Mouse (Mus musculus) ovary, adult 10 weeks (tissue): ENCODE results near the gene Odr4. TPM values are rescaled to one million over a fixed set of nuclear protein-coding genes. Genes with fewer than 3 reads are reported as not detected.

Source experiments
- polyA plus RNA-seq: library from polyadenylated mRNA; stranded (reverse); fragments of 350-450 nt; fragmentation: Illumina TruSeq; extraction: RNeasy Lipid Tissue Mini Kit (QIAGEN cat#74804); gene quantifications from one replicate; pipeline ENCODE4 v1.2.3, GENCODE M21; 2014

Gene Odr4
- 130 TPM for polyA plus RNA-seq

GRCm38 (mm10) chr1:150392638-150393487 lies at the start of gene Odr4, which contains the start of gene Tpr:
Odr4 (minus strand) TSS chr1:150393080.
Tpr (plus strand) TSS chr1:150392838.

DNA sequence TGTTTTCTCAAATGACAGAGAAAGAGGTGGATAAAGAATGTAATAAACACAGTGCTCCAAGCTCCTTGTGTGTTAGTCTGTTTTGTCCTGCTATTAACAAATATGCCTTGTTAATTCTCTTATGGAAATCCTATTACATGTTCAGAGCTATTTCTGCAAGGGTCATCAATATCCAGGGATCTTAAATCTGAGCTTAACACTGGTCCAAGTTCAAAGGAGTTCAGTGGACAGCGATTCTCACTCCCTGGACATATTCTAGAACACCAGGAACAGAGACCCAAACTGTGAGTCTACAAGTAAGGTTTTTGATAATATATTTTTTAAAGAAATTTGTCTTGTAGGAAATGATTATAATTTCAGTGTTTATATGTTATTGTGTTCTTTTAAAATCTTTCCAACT lies 73.7 kb downstream of the Odr4 start, which contains the start of gene Pdc:
Gene Pdc (plus strand): TSS at position 213 of the 400 bp plus-strand sequence.

Other genes with a start within 250 kb of the Odr4 start
- not detected for gene Pdc, start 73.7 kb downstream of the Odr4 start, polyA plus RNA-seq
- 198 TPM for gene Tpr, start 242 bp downstream of the Odr4 start, polyA plus RNA-seq
- gene Prg4, start 73.1 kb upstream of the Odr4 start, polyA plus RNA-seq = 14.0 TPM